ENCODE assay signal across 8 mouse cellular contexts in the genomic region with DNA sequence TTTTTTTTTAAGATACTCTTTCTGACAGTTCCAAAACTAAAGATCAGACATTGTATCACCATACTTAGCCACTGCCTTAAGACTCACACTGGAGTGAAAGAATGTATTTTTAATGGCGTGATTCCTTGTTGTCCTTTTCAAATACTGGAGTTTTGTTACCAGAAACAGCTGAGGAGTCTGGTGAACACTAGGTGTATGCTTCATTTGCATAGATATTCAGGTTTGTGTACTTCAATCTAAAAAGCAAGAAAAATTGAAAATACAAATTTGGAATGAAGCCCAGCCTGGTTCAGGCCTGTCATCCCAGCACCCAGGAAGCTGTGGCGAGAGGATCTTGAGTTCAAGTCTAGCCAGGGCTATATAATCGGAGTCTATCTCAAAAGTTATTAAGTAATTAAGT. TPM values are rescaled to one million over a fixed set of nuclear protein-coding genes. Genes with fewer than 3 reads are reported as not detected.
DNase-seq lines count a peak whose midpoint lies in the region; ATAC-seq lines count a peak whose summit lies in the region.

No protein-coding gene starts in this region.

- H3K4me1 ChIP-seq in forebrain, embryonic 11.5 days (replicated peaks; ENCODE audit: control insufficient read depth, insufficient read depth, low read length): peaks cover 6% of the 10 kb centered on the region; the same call in 1 of the 2 replicates
- peaks cover 20% of the 10 kb centered on the region for H3K4me1 ChIP-seq in forebrain, embryonic 16.5 days (replicated peaks; ENCODE audit: control insufficient read depth, insufficient read depth, low read length)
- H3K4me1 ChIP-seq in midbrain, embryonic 12.5 days: peaks cover 24% of the 10 kb centered on the region
- peaks cover 19% of the 10 kb centered on the region for H3K4me1 ChIP-seq in midbrain, embryonic 13.5 days (replicated peaks)
- H3K4me1 ChIP-seq in limb, embryonic 11.5 days (ENCODE audit: control insufficient read depth, insufficient read depth, low read length): peaks cover 9% of the 10 kb centered on the region

- no peak for DNase-seq in forebrain, embryonic 11.5 days (ENCODE audit: low spot score)
- no peak for DNase-seq in limb, embryonic 11.5 days (ENCODE audit: low spot score)
- DNase-seq in T-cell, adult 2 months (ENCODE audit: low spot score): no peak
- DNase-seq in right cerebral cortex, postnatal 36 days (ENCODE audit: low spot score in 2 of 2): no peak
- DNase-seq in right cerebral cortex, adult 2 months (ENCODE audit: low spot score in 2 of 2): no peak

- ATAC-seq in forebrain, embryonic 11.5 days (replicated peaks; ENCODE audit: low FRiP score): no peak
- no peak for ATAC-seq in forebrain, embryonic 16.5 days
- no peak for ATAC-seq in midbrain, embryonic 12.5 days (ENCODE audit: low FRiP score, low read depth)
- ATAC-seq in midbrain, embryonic 13.5 days: no peak
- no peak for ATAC-seq in limb, embryonic 11.5 days (ENCODE audit: insufficient number of reproducible peaks, low FRiP score, low TSS enrichment, low read depth)

- no peak overlapping the region for H3K4me3 ChIP-seq in forebrain, embryonic 11.5 days (ENCODE audit: low read depth, low read length)
- H3K4me3 ChIP-seq in forebrain, embryonic 16.5 days (replicated peaks; ENCODE audit: low read length): no peak overlapping the region
- no peak overlapping the region for H3K4me3 ChIP-seq in midbrain, embryonic 12.5 days
- H3K4me3 ChIP-seq in midbrain, embryonic 13.5 days (replicated peaks): no peak overlapping the region; the same call in 1 of the 2 replicates
- no peak overlapping the region for H3K4me3 ChIP-seq in limb, embryonic 11.5 days (ENCODE audit: low read depth, low read length)

- H3K27me3 ChIP-seq in forebrain, embryonic 11.5 days (ENCODE audit: control insufficient read depth, insufficient read depth, low read length): peaks cover 6% of the 10 kb centered on the region; the same call in 1 of the 2 replicates
- H3K27me3 ChIP-seq in forebrain, embryonic 16.5 days (replicated peaks; ENCODE audit: control insufficient read depth, insufficient read depth, low read length): peaks cover 18% of the 10 kb centered on the region
- peaks cover 29% of the 10 kb centered on the region for H3K27me3 ChIP-seq in midbrain, embryonic 12.5 days
- H3K27me3 ChIP-seq in midbrain, embryonic 13.5 days: peaks cover 34% of the 10 kb centered on the region
- no peaks in the 10 kb centered on the region for H3K27me3 ChIP-seq in limb, embryonic 11.5 days (ENCODE audit: control insufficient read depth, insufficient read depth, low read length)

- no peaks in the 10 kb centered on the region for H3K36me3 ChIP-seq in forebrain, embryonic 11.5 days (ENCODE audit: control insufficient read depth, insufficient read depth, low read length)
- H3K36me3 ChIP-seq in forebrain, embryonic 16.5 days (ENCODE audit: control insufficient read depth, insufficient read depth): no peaks in the 10 kb centered on the region
- no peaks in the 10 kb centered on the region for H3K36me3 ChIP-seq in midbrain, embryonic 12.5 days
- H3K36me3 ChIP-seq in midbrain, embryonic 13.5 days: no peaks in the 10 kb centered on the region
- H3K36me3 ChIP-seq in limb, embryonic 11.5 days (ENCODE audit: control insufficient read depth, insufficient read depth, low read length): no peaks in the 10 kb centered on the region

- no peak overlapping the region for H3K9ac ChIP-seq in forebrain, embryonic 11.5 days (ENCODE audit: low read length)
- H3K9ac ChIP-seq in forebrain, embryonic 16.5 days (replicated peaks; ENCODE audit: low read depth, low read length): no peak overlapping the region
- no peak overlapping the region for H3K9ac ChIP-seq in midbrain, embryonic 12.5 days (replicated peaks)
- no peak overlapping the region for H3K9ac ChIP-seq in midbrain, embryonic 13.5 days (replicated peaks)
- no peak overlapping the region for H3K9ac ChIP-seq in limb, embryonic 11.5 days (ENCODE audit: low read length)

- peak overlapping the region; percentile 86 for H3K4me2 ChIP-seq in forebrain, embryonic 11.5 days (ENCODE audit: low read depth, low read length, severe bottlenecking)
- H3K4me2 ChIP-seq in forebrain, embryonic 16.5 days (ENCODE audit: low read length): no peak overlapping the region
- H3K4me2 ChIP-seq in midbrain, embryonic 12.5 days (replicated peaks): peak overlapping the region; percentile 70; the same call in 1 of the 2 replicates
- no peak overlapping the region for H3K4me2 ChIP-seq in midbrain, embryonic 13.5 days (replicated peaks)
- H3K4me2 ChIP-seq in limb, embryonic 11.5 days (ENCODE audit: low read depth, severe bottlenecking): peak overlapping the region; percentile 92; the same call in 1 of the 2 replicates

- no peaks in the 10 kb centered on the region for H3K9me3 ChIP-seq in forebrain, embryonic 11.5 days (ENCODE audit: control insufficient read depth, low read length)
- H3K9me3 ChIP-seq in forebrain, embryonic 16.5 days (ENCODE audit: control insufficient read depth, low read length): no peaks in the 10 kb centered on the region
- H3K9me3 ChIP-seq in midbrain, embryonic 12.5 days: no peaks in the 10 kb centered on the region
- H3K9me3 ChIP-seq in midbrain, embryonic 13.5 days: no peaks in the 10 kb centered on the region
- no peaks in the 10 kb centered on the region for H3K9me3 ChIP-seq in limb, embryonic 11.5 days (ENCODE audit: control insufficient read depth, low read length)

- H3K27ac ChIP-seq in forebrain, embryonic 11.5 days (ENCODE audit: low read depth, low read length): no peak overlapping the region
- no peak overlapping the region for H3K27ac ChIP-seq in forebrain, embryonic 16.5 days (ENCODE audit: low read length)
- H3K27ac ChIP-seq in midbrain, embryonic 12.5 days (replicated peaks): no peak overlapping the region
- H3K27ac ChIP-seq in midbrain, embryonic 13.5 days: no peak overlapping the region
- H3K27ac ChIP-seq in limb, embryonic 11.5 days (replicated peaks; ENCODE audit: low read depth, low read length): no peak overlapping the region

- WGBS in forebrain, embryonic 11.5 days: 82% methylated on average over 3 of the region's 3 CpGs
- WGBS in forebrain, embryonic 16.5 days: 82% methylated on average over 3 of the region's 3 CpGs
- 86% methylated on average over 3 of the region's 3 CpGs for WGBS in midbrain, embryonic 12.5 days
- 84% methylated on average over 3 of the region's 3 CpGs for WGBS in midbrain, embryonic 13.5 days
- 79% methylated on average over 3 of the region's 3 CpGs for WGBS in limb, embryonic 11.5 days

RNA-seq across cellular contexts. Expression of a gene that starts 1.2 kb away (rescaled TPM):
- polyA plus RNA-seq in forebrain, embryonic 11.5 days (2014; fragmentation: Nextera tagmentation; extraction: Ambion mirVana): 5.2 and 5.7 TPM in 2 replicates
- polyA plus RNA-seq in forebrain, embryonic 16.5 days (2015; fragmentation: Nextera tagmentation; extraction: Ambion mirVana): 1.5 and 1.8 TPM in 2 replicates
- 3.9 and 4.6 TPM in 2 replicates for polyA plus RNA-seq in midbrain, embryonic 12.5 days (2016; fragmentation: Nextera tagmentation; extraction: Ambion mirVana)
- polyA plus RNA-seq in midbrain, embryonic 13.5 days (2015; fragmentation: Nextera tagmentation; extraction: Ambion mirVana): 2.1 and 2.6 TPM in 2 replicates
- polyA plus RNA-seq in limb, embryonic 11.5 days (2014; fragmentation: Nextera tagmentation; extraction: Ambion mirVana): 9.9 and 10.2 TPM in 2 replicates

Comparison
In these comparisons a context has a peak if more than half of its experiments do, and no peak if none do; other contexts are left out.
1. H3K4me2 ChIP-seq: peak in forebrain, embryonic 11.5 days (single experiment), midbrain, embryonic 12.5 days (single experiment) and limb, embryonic 11.5 days (single experiment); none in forebrain, embryonic 16.5 days (single experiment) and midbrain, embryonic 13.5 days (single experiment).